Mouse (Mus musculus) liver, embryonic 14.5 days (tissue): ENCODE measurements around the gene Etfa. TPM values are rescaled to one million over a fixed set of nuclear protein-coding genes. Genes with fewer than 3 reads are reported as not detected.
A peak's percentile ranks its signal among the peaks of the same experiment; 100 is the strongest.

Experiments used
- ATAC-seq: fragments of 200-750 bp; cut with Nextera tagmentation; 2 replicates; pipeline ENCODE4 v1.8.0; 2017; ENCODE audit warnings: moderate number of reproducible peaks, mild to moderate bottlenecking, moderate library complexity; ENCODE audit not compliant: insufficient read depth
- DNase-seq, 3 experiments: peaks; one replicate each; pipeline ENCODE4 v3.0.0-alpha.2; 2012 to 2013; ENCODE audit warnings: low read depth in 3 of 3, low spot score in 3 of 3
- H3K27ac ChIP-seq: fragments of 300-500 bp; sonication (generic); 2 replicates; pipeline ENCODE4 v1.5.1; 2014; ENCODE audit warnings: moderate library complexity, mild to moderate bottlenecking, control low read depth, inconsistent platforms
- H3K27me3 ChIP-seq: fragments of 300-500 bp; sonication (generic); 2 replicates; pipeline ENCODE4 v1.6.1; 2014; ENCODE audit warnings: mild to moderate bottlenecking, low read length, moderate library complexity; ENCODE audit not compliant: control insufficient read depth, insufficient read depth
- H3K36me3 ChIP-seq: fragments of 300-500 bp; sonication (generic); replicated peaks from 2 replicates; pipeline ENCODE4 v1.6.1; 2014; ENCODE audit warnings: low read depth; ENCODE audit not compliant: control insufficient read depth, insufficient read depth
- H3K4me1 ChIP-seq, 2 experiments: fragments of 200-500 bp in 1 of 2; fragments of 300-500 bp in 1 of 2; sonication (generic) in 1 of 2; replicated peaks; 2 replicates each; pipeline ENCODE4 v1.6.1; 2012 to 2014; ENCODE audit warnings: antibody characterized with exemption in 1 of 2, inconsistent platforms in 1 of 2, low read length in 1 of 2; ENCODE audit not compliant: control insufficient read depth in 2 of 2, insufficient read depth in 2 of 2
- H3K4me2 ChIP-seq: fragments of 300-500 bp; sonication (generic); 2 replicates; pipeline ENCODE4 v1.6.1; 2014; ENCODE audit warnings: low read depth, mild to moderate bottlenecking, control low read depth, moderate library complexity
- H3K4me3 ChIP-seq, 2 experiments: fragments of 200-500 bp in 1 of 2; fragments of 300-500 bp in 1 of 2; sonication (generic) in 1 of 2; 2 replicates each; pipeline ENCODE4 v1.5.1; 2012 to 2014; ENCODE audit warnings: low read depth in 2 of 2, low read length in 2 of 2, mild to moderate bottlenecking in 2 of 2, control low read depth in 1 of 2, inconsistent platforms in 1 of 2, moderate library complexity in 1 of 2; ENCODE audit not compliant: insufficient read depth in 1 of 2
- H3K9ac ChIP-seq: fragments of 300-500 bp; sonication (generic); replicated peaks from 2 replicates; pipeline ENCODE4 v1.6.1; 2014; ENCODE audit warnings: mild to moderate bottlenecking, control low read depth, moderate library complexity
- H3K9me3 ChIP-seq: fragments of 300-500 bp; sonication (generic); 2 replicates; pipeline ENCODE4 v1.6.1; 2016; ENCODE audit warnings: low read length, mixed read lengths; ENCODE audit not compliant: control insufficient read depth
- CTCF ChIP-seq: IDR thresholded peaks from 2 replicates; pipeline ENCODE4 v1.5.1; 2016; ENCODE audit warnings: antibody characterized with exemption, low read depth, control low read depth
- EP300 ChIP-seq: IDR thresholded peaks from 2 replicates; pipeline ENCODE4 v1.6.1; 2016; ENCODE audit warnings: antibody characterized with exemption, low read depth
- WGBS: fragments of 180-500 bp; shearing (Covaris S2); extraction: QIAGEN DNeasy Blood & Tissue Kit; methylation state at CpG from one replicate; pipeline ENCODE4 v1.1.7; 2014; ENCODE audit not compliant: insufficient replicate concordance; 5-methylcytosine and 5-hydroxymethylcytosine counted together
- polyA plus RNA-seq, 2 experiments: library from polyadenylated mRNA; depleted of rRNA in 1 of 2; stranded (reverse) in 1 of 2; unstranded in 1 of 2; fragments of >200 nt; fragmentation: Nextera tagmentation in 1 of 2; extraction: Ambion mirVana in 1 of 2; gene quantifications; 2 replicates each; pipeline versions ENCODE4 v1.2.1 to v1.2.3; 2012 to 2014

The Etfa gene
- polyA plus RNA-seq, 2 experiments: 87.6 to 181 TPM

- peaks cover 5% of the 10 kb centered on the region for H3K9me3 ChIP-seq
- H3K36me3 ChIP-seq: no peaks in the 10 kb centered on the region
- H3K27me3 ChIP-seq: peaks cover 98% of the 10 kb centered on the region
- no peak for TF ChIP-seq EP300
- TF ChIP-seq CTCF: no peak
- no peak overlapping the region for H3K27ac ChIP-seq
- H3K9ac ChIP-seq: no peak overlapping the region
- ATAC-seq (no peak), DNase-seq (no peak)
- no peak overlapping the region for H3K4me2 ChIP-seq
- no peak overlapping the region for H3K4me3 ChIP-seq
- H3K4me1 ChIP-seq: no peaks in the 10 kb centered on the region
- 6% methylated on average over 8 of the region's 8 CpGs for WGBS
Measured at GRCm38 (mm10) chr9:55543336-55543702, 31.3 kb upstream of the Etfa start.

GRCm38 (mm10) chr9:55542366-55543325, 30.6 kb upstream of the Etfa start:
- H3K27me3 ChIP-seq: peaks cover 97% of the 10 kb centered on the region
- peak overlapping the region; percentile 6 for H3K4me2 ChIP-seq
- WGBS: 2% methylated on average over 59 of the region's 59 CpGs
- no peak overlapping the region for H3K9ac ChIP-seq
- TF ChIP-seq EP300 (no peak), CTCF (no peak)
- H3K36me3 ChIP-seq: no peaks in the 10 kb centered on the region
- peak overlapping the region in 1 of 2 experiments; percentile 26; a peak in 2 of 4 replicates for H3K4me3 ChIP-seq
- no peak overlapping the region for H3K27ac ChIP-seq
- H3K4me1 ChIP-seq: no peaks in the 10 kb centered on the region
- H3K9me3 ChIP-seq: peaks cover 5% of the 10 kb centered on the region
- no peak for ATAC-seq
- DNase-seq: no peak

- Histone ChIP-seq H3K9me3 (peaks cover 5% of the 10 kb centered on the region), H3K36me3 (no peaks in the 10 kb centered on the region), H3K4me2 (peak overlapping the region; percentile 6), H3K4me3 (peak overlapping the region in 1 of 2 experiments; percentile 26; a peak in 2 of 4 replicates), H3K27me3 (peaks cover 96% of the 10 kb centered on the region), H3K4me1 (no peaks in the 10 kb centered on the region), H3K27ac (no peak overlapping the region), H3K9ac (no peak overlapping the region)
- ATAC-seq (no peak), DNase-seq (no peak)
- no peak for TF ChIP-seq EP300
- no peak for TF ChIP-seq CTCF
- under 1% methylated on average over 59 of the region's 59 CpGs for WGBS
Measured at GRCm38 (mm10) chr9:55541681-55542365, 29.8 kb upstream of the Etfa start.

- H3K27me3 ChIP-seq: peaks cover 90% of the 10 kb centered on the region
- no peak overlapping the region for H3K27ac ChIP-seq
- no peak for ATAC-seq
- no peaks in the 10 kb centered on the region for H3K36me3 ChIP-seq
- DNase-seq: no peak
- H3K4me2 ChIP-seq: peak overlapping the region; percentile 32
- H3K4me1 ChIP-seq: no peaks in the 10 kb centered on the region
- no peak overlapping the region for H3K9ac ChIP-seq
- no peak for TF ChIP-seq CTCF
- TF ChIP-seq EP300: no peak
- under 1% methylated on average over 28 of the region's 28 CpGs for WGBS
- H3K4me3 ChIP-seq: peak overlapping the region in 1 of 2 experiments; percentile 27; a peak in 3 of 4 replicates
- H3K9me3 ChIP-seq: peaks cover 1% of the 10 kb centered on the region
Measured at GRCm38 (mm10) chr9:55540888-55541287, 28.8 kb upstream of the Etfa start.

GRCm38 (mm10) chr9:55540391-55540770, 28.3 kb upstream of the Etfa start:
- TF ChIP-seq CTCF (no peak), EP300 (no peak)
- peak overlapping the region in 1 of 2 experiments; percentile 27; a peak in 2 of 4 replicates for H3K4me3 ChIP-seq
- DNase-seq (no peak), ATAC-seq (no peak)
- H3K4me2 ChIP-seq: peak overlapping the region; percentile 32
- no peaks in the 10 kb centered on the region for H3K36me3 ChIP-seq
- H3K27me3 ChIP-seq: peaks cover 85% of the 10 kb centered on the region
- WGBS: 3% methylated on average over 12 of the region's 12 CpGs
- H3K27ac ChIP-seq: no peak overlapping the region
- H3K9me3 ChIP-seq: no peaks in the 10 kb centered on the region
- no peaks in the 10 kb centered on the region for H3K4me1 ChIP-seq
- H3K9ac ChIP-seq: no peak overlapping the region
